Mouse (Mus musculus) testis, adult 2 months (tissue): ENCODE results near the gene Zfp414. TPM values are rescaled to one million over a fixed set of nuclear protein-coding genes. Genes with fewer than 3 reads are reported as not detected.

Experiments
- H3K27ac ChIP-seq: fragments of 200-500 bp; 2 replicates; pipeline ENCODE4 v1.5.1; 2012; ENCODE audit warnings: low read depth, low read length; ENCODE audit not compliant: control insufficient read depth, insufficient read depth
- H3K27me3 ChIP-seq: fragments of 200-500 bp; 2 replicates; pipeline ENCODE4 v1.6.1; 2012; ENCODE audit warnings: mild to moderate bottlenecking, low read length, moderate library complexity; ENCODE audit not compliant: control insufficient read depth, insufficient read depth
- H3K36me3 ChIP-seq: fragments of 200-500 bp; 2 replicates; pipeline ENCODE4 v1.6.1; 2012; ENCODE audit warnings: mild to moderate bottlenecking, low read length; ENCODE audit not compliant: control insufficient read depth, insufficient read depth
- H3K4me1 ChIP-seq: fragments of 200-500 bp; 2 replicates; pipeline ENCODE4 v1.6.1; 2012; ENCODE audit warnings: low read length; ENCODE audit not compliant: control insufficient read depth, insufficient read depth
- H3K4me3 ChIP-seq: fragments of 200-500 bp; 2 replicates; pipeline ENCODE4 v1.5.1; 2012; ENCODE audit warnings: low read depth, mild to moderate bottlenecking, low read length, moderate library complexity, mixed read lengths; ENCODE audit not compliant: control insufficient read depth
- CTCF ChIP-seq: fragments of 200-500 bp; IDR thresholded peaks from 2 replicates; pipeline ENCODE4 v1.5.1; 2012; ENCODE audit warnings: low read depth, mild to moderate bottlenecking, inconsistent platforms, low read length, moderate library complexity; ENCODE audit not compliant: control insufficient read depth, insufficient read depth, insufficient replicate concordance
- POLR2A ChIP-seq: fragments of 200-500 bp; IDR thresholded peaks from 2 replicates; pipeline ENCODE4 v1.6.1; 2012; ENCODE audit warnings: low read depth, mild to moderate bottlenecking, inconsistent platforms, low read length, moderate library complexity; ENCODE audit not compliant: control insufficient read depth
- polyA plus RNA-seq: library from polyadenylated mRNA; depleted of rRNA; stranded (reverse); fragments of >200 nt; gene quantifications from 2 replicates; pipeline ENCODE4 v1.2.3, GENCODE M21; 2012; rRNA removed

The Zfp414 gene
- polyA plus RNA-seq: 33.0 and 33.9 TPM in 2 replicates

DNA sequence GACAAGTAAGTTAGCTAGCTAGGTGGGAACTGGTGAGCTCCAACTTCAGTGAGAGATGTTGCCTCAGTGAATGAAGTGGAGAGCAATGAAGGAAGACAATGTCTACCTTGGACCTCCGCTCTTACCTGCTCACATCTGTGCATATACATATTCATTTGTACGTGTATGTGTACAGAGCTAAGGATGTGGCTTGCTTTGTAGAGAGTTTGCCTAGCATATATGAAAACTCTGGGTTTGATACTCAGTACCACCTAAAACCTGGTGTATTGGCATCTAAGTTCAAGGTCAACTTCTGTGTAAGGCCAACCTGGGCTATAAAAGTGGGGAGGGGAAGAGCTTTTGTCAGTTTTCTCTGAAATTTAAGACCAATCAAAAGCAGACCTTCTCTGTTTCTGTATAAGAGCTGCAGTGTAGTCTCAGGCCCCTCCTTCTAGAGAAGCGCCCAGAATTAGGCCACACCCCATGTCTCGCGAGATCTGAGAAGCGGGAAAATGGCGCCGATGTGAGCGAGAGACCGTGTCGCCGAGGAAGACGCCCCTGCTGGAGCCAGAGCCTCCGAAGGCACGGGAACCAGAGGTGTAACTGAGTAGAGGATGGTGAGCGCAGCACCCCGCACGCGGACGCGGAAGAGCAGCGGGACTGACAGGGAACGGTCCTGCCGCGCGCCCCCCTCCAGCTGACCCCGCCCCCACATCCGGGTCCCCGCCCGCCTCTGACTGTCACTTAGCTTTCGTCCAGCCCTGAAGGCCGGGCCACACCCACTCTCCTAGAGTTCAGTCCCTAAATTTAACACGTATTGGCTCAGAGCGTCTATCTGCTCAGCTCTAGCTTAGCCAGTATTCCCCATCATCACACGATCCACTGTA is at the start of gene Zfp414:
Zfp414 (plus strand) TSS at position 470 of the 866 bp plus-strand sequence.
- H3K4me1 ChIP-seq: peaks cover 14% of the 10 kb centered on the region
- TF ChIP-seq POLR2A (peak; percentile 80), CTCF (no peak)
- H3K27me3 ChIP-seq: no peaks in the 10 kb centered on the region
- peak within 1 kb of the TSS; percentile 99 for H3K27ac ChIP-seq
- no peaks in the 10 kb centered on the region for H3K36me3 ChIP-seq
- H3K4me3 ChIP-seq: peak within 1 kb of the TSS; percentile 99

GRCm38 (mm10) chr17:33584061-33584460 is 44.8 kb upstream of the Zfp414 start:
- no peak for TF ChIP-seq CTCF
- no peak for TF ChIP-seq POLR2A
- H3K4me1 ChIP-seq: no peaks in the 10 kb centered on the region; the same call in 1 of the 2 replicates
- no peak overlapping the region for H3K4me3 ChIP-seq
- H3K36me3 ChIP-seq: no peaks in the 10 kb centered on the region
- H3K27me3 ChIP-seq: no peaks in the 10 kb centered on the region
- H3K27ac ChIP-seq: no peak overlapping the region

DNA sequence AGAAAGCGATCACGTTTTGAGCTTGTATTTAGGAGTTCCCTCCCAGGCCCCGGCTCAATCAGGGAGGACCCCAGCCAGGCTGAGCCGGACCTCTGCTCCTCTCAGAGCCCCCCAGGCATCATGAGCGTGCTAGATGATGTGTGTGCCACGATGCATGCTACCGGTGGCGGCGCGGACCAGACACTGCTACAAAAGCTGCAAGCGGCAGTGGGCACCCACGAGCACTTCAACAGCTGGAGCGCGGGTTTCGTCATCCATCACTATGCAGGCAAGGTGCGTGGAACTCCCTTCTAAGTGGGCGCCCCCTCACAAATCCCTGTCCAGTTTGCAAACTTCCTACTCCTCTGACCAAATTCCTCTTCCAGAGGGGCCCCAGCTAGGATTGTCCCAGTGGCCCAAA is 42.9 kb upstream of the Zfp414 start:
- TF ChIP-seq POLR2A (no peak), CTCF (no peak)
- H3K27ac ChIP-seq: no peak overlapping the region
- H3K4me3 ChIP-seq: peak overlapping the region; percentile 48
- no peaks in the 10 kb centered on the region; the same call in 1 of the 2 replicates for H3K4me1 ChIP-seq
- no peaks in the 10 kb centered on the region for H3K27me3 ChIP-seq
- no peaks in the 10 kb centered on the region for H3K36me3 ChIP-seq

DNA sequence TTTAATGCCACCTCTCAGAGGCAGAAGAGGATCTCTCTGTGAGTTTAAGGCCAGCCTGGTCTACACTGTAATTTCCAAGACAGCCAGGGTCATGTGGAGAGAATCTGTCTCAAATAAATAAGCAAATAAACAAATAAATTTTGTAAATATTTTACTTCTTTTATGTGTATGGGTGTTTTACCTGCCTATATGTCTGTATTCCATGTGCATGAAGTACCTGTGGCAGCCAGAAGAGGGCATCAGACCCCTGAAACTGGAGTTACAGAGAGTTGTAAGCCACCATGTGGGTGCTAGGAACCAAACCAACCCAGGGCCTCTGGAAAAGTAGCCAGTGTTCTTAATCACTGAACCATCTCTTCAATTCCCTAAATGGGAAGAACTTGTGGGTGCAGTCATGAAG is 31.6 kb upstream of the Zfp414 start:
- Histone ChIP-seq H3K27ac (no peak overlapping the region), H3K4me3 (no peak overlapping the region), H3K4me1 (peaks cover 2% of the 10 kb centered on the region; the same call in 1 of the 2 replicates), H3K27me3 (no peaks in the 10 kb centered on the region), H3K36me3 (no peaks in the 10 kb centered on the region)
- TF ChIP-seq CTCF: peak; percentile 12; the same call in 1 of the 2 replicates
- TF ChIP-seq POLR2A: no peak

DNA sequence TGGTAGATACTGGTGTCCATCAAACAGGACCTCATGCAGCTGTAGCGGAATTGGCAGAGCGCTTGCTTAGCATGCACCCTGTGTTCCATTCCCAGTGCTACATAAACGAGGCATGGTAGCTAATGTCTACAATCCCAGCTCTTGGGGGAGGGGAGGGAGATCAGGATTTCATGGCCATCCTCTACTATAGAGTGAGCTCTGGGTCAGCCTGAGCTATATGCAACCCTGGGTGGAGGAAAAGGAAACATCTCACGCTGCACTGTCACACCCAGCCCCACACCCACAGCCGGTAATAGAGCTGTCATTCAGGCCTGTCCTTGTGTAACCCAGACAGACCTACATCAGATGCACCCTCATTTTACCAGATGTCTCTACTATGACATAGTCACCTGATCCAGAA is 30.4 kb upstream of the Zfp414 start:
- Histone ChIP-seq H3K27ac (no peak overlapping the region), H3K4me1 (peaks cover 2% of the 10 kb centered on the region; the same call in 1 of the 2 replicates), H3K4me3 (no peak overlapping the region), H3K27me3 (no peaks in the 10 kb centered on the region), H3K36me3 (no peaks in the 10 kb centered on the region)
- TF ChIP-seq POLR2A (no peak), CTCF (no peak)

GRCm38 (mm10) chr17:33599836-33600475 is 28.9 kb upstream of the Zfp414 start:
- TF ChIP-seq POLR2A (no peak), CTCF (no peak)
- H3K4me3 ChIP-seq: no peak overlapping the region
- no peaks in the 10 kb centered on the region for H3K27me3 ChIP-seq
- H3K4me1 ChIP-seq: peaks cover 2% of the 10 kb centered on the region; the same call in 1 of the 2 replicates
- H3K36me3 ChIP-seq: no peaks in the 10 kb centered on the region
- H3K27ac ChIP-seq: no peak overlapping the region

- Histone ChIP-seq H3K27me3 (no peaks in the 10 kb centered on the region), H3K27ac (no peak overlapping the region), H3K4me3 (no peak overlapping the region), H3K4me1 (peaks cover 2% of the 10 kb centered on the region; the same call in 1 of the 2 replicates), H3K36me3 (no peaks in the 10 kb centered on the region)
- TF ChIP-seq CTCF: no peak
- no peak for TF ChIP-seq POLR2A
These were observed 28.1 kb upstream of the Zfp414 start for GRCm38 (mm10) chr17:33600831-33601230.
